9 mouse cellular contexts compared by ENCODE assay signal in genomic region chr1:166429053-166429452, GRCm38 (mm10). TPM values are rescaled to one million over a fixed set of nuclear protein-coding genes. Genes with fewer than 3 reads are reported as not detected.
DNase-seq lines count a peak whose midpoint lies in the region.
"Had no signal": no experiment of that assay in that cellular context is flagged by ENCODE, and none has a peak within 500 bp of the region (broad histone marks: within the 10 kb centered on the region; RNA-seq: fewer than 3 reads in every experiment).

No protein-coding gene starts in this region.

- intact Hi-C loops in gastrocnemius, postnatal 14 days (cut with DNase I; ENCODE audit: low total_unique reads): no loop called here

- peaks cover 3% of the 10 kb centered on the region; the same call in 1 of the 2 replicates for H3K9me3 ChIP-seq in megakaryocyte, embryonic 14.5 days
- H3K9me3 ChIP-seq: embryonic facial prominence, embryonic 15.5 days; lung, embryonic 15.5 days had no signal

- peaks cover 19% of the 10 kb centered on the region for H3K4me1 ChIP-seq in megakaryocyte, embryonic 14.5 days
- H3K4me1 ChIP-seq: embryonic facial prominence, embryonic 15.5 days had no signal

- H3K36me3 ChIP-seq in megakaryocyte, embryonic 14.5 days (replicated peaks; ENCODE audit: low read length): no peaks in the 10 kb centered on the region
- H3K36me3 ChIP-seq: embryonic facial prominence, embryonic 15.5 days; lung, embryonic 15.5 days had no signal

- no peaks in the 10 kb centered on the region for H3K27me3 ChIP-seq in megakaryocyte, embryonic 14.5 days (replicated peaks)
- H3K27me3 ChIP-seq: embryonic facial prominence, embryonic 15.5 days; lung, embryonic 15.5 days had no signal

- peak overlapping the region; percentile 86 for H3K4me3 ChIP-seq in megakaryocyte, embryonic 14.5 days (replicated peaks)
- H3K4me3 ChIP-seq: embryonic facial prominence, embryonic 15.5 days; lung, embryonic 15.5 days had no signal

- peak; percentile 10 for DNase-seq in kidney, postnatal 14 days
- no peak for DNase-seq in kidney, adult 8-10 months
- DNase-seq in adipocyte (ENCODE audit: low spot score): peak; percentile 10
- peak; percentile 23 to 55 for DNase-seq in frontal cortex, postnatal 36 days (ENCODE audit: low spot score in 2 of 2)
- no peak for DNase-seq in spleen, postnatal 14 days (ENCODE audit: low spot score in 2 of 2)
- DNase-seq in gastrocnemius, postnatal 14 days: no peak

RNA-seq across cellular contexts. Expression of gene Pogk, which starts 19.4 kb away (rescaled TPM):
- polyA plus RNA-seq in megakaryocyte, embryonic 14.5 days (2012; ENCODE audit: insufficient read depth, low replicate concordance): 0.20 and 1.3 TPM in 2 replicates
- 1 to 10 TPM; 4.4 to 6.4 TPM for total RNA-seq in gastrocnemius, postnatal 14 days (2021)

RNA-seq across cellular contexts. Expression of gene Tada1, which starts 50.2 kb away (rescaled TPM):
- 2.3 and 14.0 TPM in 2 replicates for polyA plus RNA-seq in megakaryocyte, embryonic 14.5 days (2012; ENCODE audit: insufficient read depth, low replicate concordance)
- 1 to 10 TPM; 7.5 to 8.7 TPM for total RNA-seq in gastrocnemius, postnatal 14 days (2021)

Comparison
In these comparisons a context has a peak if more than half of its experiments do, and no peak if none do; other contexts are left out.
1. DNase-seq: peak in kidney, postnatal 14 days (single experiment), adipocyte (single experiment) and frontal cortex, postnatal 36 days (2 of 2); none in kidney, adult 8-10 months (0 of 2), spleen, postnatal 14 days (0 of 2) and gastrocnemius, postnatal 14 days (single experiment).